Mouse (Mus musculus): ENCODE measurements around the gene Gm3880. TPM values are rescaled to one million over a fixed set of nuclear protein-coding genes. Genes with fewer than 3 reads are reported as not detected.

The Gm3880 gene
- not detected for polyA plus RNA-seq (2014; fragmentation: Illumina TruSeq; extraction: RNeasy Lipid Tissue Mini Kit (QIAGEN cat#74804); ENCODE audit: low read depth, low replicate concordance)

DNA sequence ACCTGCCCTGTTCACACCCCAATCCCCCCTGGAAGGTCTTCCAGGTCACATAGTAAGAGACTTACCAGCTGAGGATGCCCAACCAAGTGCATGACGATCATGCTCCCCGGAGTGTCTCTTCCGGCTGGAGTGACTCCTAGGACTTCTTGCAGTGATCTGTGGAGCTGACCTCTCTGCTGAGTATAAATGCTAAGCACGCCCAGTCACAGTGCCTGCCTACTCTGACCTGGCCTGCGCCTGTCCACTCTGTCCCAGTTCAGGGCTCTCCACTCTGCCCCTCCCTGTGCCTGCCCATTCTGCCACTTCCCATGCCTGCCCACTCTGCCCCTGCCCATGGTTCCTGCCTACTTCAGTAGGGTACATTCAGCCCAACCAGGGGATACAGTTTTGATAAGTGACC lies at the start of gene Gm3880:
TSS of gene Gm3880 (minus strand) at position 101 of the 400 bp plus-strand sequence.

GRCm38 (mm10) chrX:102707535-102707934 lies 20.8 kb upstream of the Gm3880 start, which contains the start of the genes Gm9112 and Dmrtc1b:
Gene Gm9112 (minus strand): TSS chrX:102707635.
Gene Dmrtc1b (plus strand): TSS chrX:102707865.

DNA sequence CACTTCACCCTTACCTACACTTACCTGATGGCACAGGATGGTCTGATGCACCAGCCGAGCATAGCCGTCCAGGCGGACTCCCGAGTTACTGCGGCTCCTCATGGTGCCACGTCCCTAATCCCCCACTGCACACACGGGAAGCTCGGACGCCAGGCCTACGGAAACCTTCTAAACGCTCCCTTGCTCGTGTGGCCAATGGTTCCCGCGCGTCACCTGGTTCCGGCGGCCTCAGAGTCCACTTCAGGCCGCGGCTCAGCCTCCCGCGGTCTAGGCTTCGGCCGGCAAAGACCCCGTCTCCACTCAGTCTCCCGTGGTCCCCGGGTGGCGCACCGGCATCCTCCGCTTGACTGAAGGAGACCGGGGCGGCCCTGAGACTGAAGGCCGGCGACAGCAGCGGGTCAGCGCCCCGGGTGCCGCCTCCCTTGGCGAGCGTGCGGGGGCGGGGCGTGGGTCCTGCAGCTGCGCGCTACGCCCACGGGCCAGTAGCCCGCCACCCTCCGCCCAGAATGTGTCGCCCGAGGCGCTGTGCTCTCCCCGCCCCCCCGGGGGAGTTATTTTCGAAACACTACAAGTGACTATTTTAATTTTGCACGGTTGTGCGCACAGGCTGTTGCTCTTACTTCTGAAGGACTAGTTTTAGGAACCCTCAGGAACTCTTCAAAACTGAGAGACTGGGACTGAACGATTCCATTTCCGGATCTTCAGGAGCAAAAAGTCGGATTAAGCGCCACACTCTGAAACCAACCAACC lies 42.8 kb downstream of the Gm3880 start, which contains the start of gene Phka1:
TSS of gene Phka1 (minus strand) at position 424 of the 750 bp plus-strand sequence.

Other genes starting within 250 kb of the Gm3880 start
- 7.4 TPM for gene Hdac8, start 181.6 kb downstream of the Gm3880 start, polyA plus RNA-seq (2014; fragmentation: Illumina TruSeq; extraction: RNeasy Lipid Tissue Mini Kit (QIAGEN cat#74804); ENCODE audit: low read depth, low replicate concordance)
- 10.2 TPM for gene Phka1, start 42.7 kb downstream of the Gm3880 start, polyA plus RNA-seq (2014; fragmentation: Illumina TruSeq; extraction: RNeasy Lipid Tissue Mini Kit (QIAGEN cat#74804); ENCODE audit: low read depth, low replicate concordance)
- 1.5 TPM for gene Gm9112, start 20.7 kb upstream of the Gm3880 start, polyA plus RNA-seq (2014; fragmentation: Illumina TruSeq; extraction: RNeasy Lipid Tissue Mini Kit (QIAGEN cat#74804); ENCODE audit: low read depth, low replicate concordance)
- 0.52 TPM for gene Dmrtc1b, start 20.9 kb upstream of the Gm3880 start, polyA plus RNA-seq (2014; fragmentation: Illumina TruSeq; extraction: RNeasy Lipid Tissue Mini Kit (QIAGEN cat#74804); ENCODE audit: low read depth, low replicate concordance)
- gene Dmrtc1c1, start 116.0 kb upstream of the Gm3880 start, polyA plus RNA-seq (2014; fragmentation: Illumina TruSeq; extraction: RNeasy Lipid Tissue Mini Kit (QIAGEN cat#74804); ENCODE audit: low read depth, low replicate concordance) = not detected
- gene Dmrtc1c2, start 167.6 kb upstream of the Gm3880 start, polyA plus RNA-seq (2014; fragmentation: Illumina TruSeq; extraction: RNeasy Lipid Tissue Mini Kit (QIAGEN cat#74804); ENCODE audit: low read depth, low replicate concordance) = not detected
- not detected for gene 1700031F05Rik, start 181.0 kb upstream of the Gm3880 start, polyA plus RNA-seq (2014; fragmentation: Illumina TruSeq; extraction: RNeasy Lipid Tissue Mini Kit (QIAGEN cat#74804); ENCODE audit: low read depth, low replicate concordance)
- gene Dmrtc1a, start 221.7 kb upstream of the Gm3880 start, polyA plus RNA-seq (2014; fragmentation: Illumina TruSeq; extraction: RNeasy Lipid Tissue Mini Kit (QIAGEN cat#74804); ENCODE audit: low read depth, low replicate concordance) = 27.1 TPM
- gene 1700011M02Rik, start 221.9 kb upstream of the Gm3880 start, polyA plus RNA-seq (2014; fragmentation: Illumina TruSeq; extraction: RNeasy Lipid Tissue Mini Kit (QIAGEN cat#74804); ENCODE audit: low read depth, low replicate concordance) = not detected
- gene 1700018G05Rik, start 241.4 kb upstream of the Gm3880 start, polyA plus RNA-seq (2014; fragmentation: Illumina TruSeq; extraction: RNeasy Lipid Tissue Mini Kit (QIAGEN cat#74804); ENCODE audit: low read depth, low replicate concordance) = 16.2 TPM

All from adipose tissue, adult 10 weeks (tissue).